Mouse (Mus musculus): Measurements from ENCODE around the gene Lasp1. TPM values are rescaled to one million over a fixed set of nuclear protein-coding genes. Genes with fewer than 3 reads are reported as not detected.
A peak's percentile ranks its signal among the peaks of the same experiment; 100 is the strongest.

Gene Lasp1
- total RNA-seq (2017): 257 and 315 TPM in 2 replicates

DNA sequence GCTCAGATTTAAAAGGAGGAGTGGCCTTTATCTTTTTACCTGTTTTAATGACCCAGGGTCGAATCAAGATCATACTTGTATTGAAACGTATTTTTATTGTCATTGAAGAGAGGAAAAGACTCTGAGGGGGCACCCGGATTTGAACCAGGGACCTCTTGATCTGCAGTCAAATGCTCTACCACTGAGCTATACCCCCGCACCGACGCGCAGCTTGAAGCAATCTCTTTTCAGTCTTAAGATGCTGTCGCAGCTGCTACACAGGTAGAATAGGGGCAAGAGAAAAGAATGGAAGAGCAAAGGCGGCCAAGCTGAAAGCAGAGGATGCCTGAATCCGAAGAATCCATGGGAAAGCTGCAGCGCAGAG lies at the start of gene Lasp1:
Gene Lasp1, plus strand, starts transcription at position 219 of the 364 bp plus-strand sequence.
- ATAC-seq (ENCODE audit: extremely low read depth, insufficient number of reproducible peaks, low FRiP score, poor library complexity, severe bottlenecking): peak; percentile 33; the same call in 1 of the 2 replicates

DNA sequence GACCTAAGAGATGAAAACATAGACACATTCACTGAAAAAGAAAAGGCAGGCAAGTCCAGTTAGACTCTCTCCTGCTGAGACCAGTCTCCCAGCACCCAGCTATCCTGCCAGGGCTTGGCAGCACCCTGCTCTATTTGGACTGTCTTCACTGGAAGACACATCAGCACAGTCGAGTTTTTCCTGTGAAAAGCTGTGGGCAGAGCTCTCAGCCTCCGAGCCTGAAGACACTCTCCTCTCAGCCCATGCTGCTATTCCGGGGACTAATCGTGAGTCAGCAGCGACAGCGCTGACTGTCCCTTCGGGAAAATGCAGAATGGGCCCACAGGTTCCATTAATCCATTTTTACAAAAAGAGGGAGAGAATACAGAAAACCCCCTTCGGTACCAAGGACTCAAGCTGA lies 45.5 kb upstream of the Lasp1 start:
- no peak for ATAC-seq (ENCODE audit: extremely low read depth, insufficient number of reproducible peaks, low FRiP score, poor library complexity, severe bottlenecking)

DNA sequence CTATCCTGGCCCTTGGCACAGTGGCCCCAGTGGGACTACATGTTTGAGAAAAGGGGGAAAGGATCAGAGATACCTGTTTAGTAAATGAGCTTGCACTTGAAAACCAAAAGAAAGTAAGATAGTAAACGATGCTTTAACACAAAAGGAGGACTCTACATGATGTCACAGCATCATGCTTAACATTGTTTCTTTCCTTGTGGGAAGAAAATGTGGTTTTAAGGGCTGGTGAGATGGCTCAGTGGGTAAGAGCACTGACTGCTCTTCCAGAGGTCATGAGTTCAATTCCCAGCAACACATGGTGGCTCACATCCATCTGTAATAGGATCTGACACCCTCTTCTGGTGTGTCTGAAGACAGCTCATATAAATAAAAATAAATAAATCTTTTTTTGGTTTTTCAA lies 40.7 kb upstream of the Lasp1 start:
- ATAC-seq (ENCODE audit: extremely low read depth, insufficient number of reproducible peaks, low FRiP score, poor library complexity, severe bottlenecking): no peak

DNA sequence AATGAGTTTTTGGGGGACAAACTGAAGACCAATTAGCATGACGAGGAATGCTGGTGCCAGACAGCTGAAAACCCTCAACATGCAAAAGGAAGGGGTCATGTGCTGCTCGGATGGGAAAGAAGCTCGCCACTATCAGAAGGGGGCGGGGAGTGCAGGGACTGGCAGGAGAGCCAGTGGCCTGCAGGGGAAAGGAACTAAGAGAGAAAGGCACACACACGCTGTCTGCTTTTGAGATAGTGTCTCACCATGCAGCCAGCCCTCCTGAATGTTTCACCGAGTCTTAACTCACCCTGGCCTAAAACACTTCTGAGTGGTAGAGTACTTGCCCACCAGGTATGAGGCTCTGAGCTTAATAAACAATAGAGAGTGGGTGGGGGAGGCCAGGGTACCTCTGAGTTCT lies 39.9 kb upstream of the Lasp1 start:
- ATAC-seq (ENCODE audit: extremely low read depth, insufficient number of reproducible peaks, low FRiP score, poor library complexity, severe bottlenecking): no peak

DNA sequence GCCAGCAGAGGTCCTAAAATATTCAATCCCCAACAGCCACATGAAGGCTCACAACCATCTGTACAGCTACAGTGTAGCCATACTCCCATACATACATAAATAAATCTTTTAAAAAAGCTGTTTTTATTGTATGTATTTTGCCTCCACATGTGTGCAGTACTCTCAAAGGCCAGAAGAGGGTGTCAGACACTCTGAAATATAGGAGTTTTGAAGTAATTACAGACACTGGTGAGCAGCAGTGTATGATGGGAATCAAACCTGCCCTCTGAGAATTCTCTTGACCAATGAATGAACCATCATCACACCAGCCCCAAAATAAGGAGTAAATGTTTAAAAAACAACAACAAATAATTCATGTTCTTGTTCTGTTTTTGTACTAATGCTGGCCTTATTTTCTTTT lies 37.2 kb upstream of the Lasp1 start:
- ATAC-seq (ENCODE audit: extremely low read depth, insufficient number of reproducible peaks, low FRiP score, poor library complexity, severe bottlenecking): no peak

DNA sequence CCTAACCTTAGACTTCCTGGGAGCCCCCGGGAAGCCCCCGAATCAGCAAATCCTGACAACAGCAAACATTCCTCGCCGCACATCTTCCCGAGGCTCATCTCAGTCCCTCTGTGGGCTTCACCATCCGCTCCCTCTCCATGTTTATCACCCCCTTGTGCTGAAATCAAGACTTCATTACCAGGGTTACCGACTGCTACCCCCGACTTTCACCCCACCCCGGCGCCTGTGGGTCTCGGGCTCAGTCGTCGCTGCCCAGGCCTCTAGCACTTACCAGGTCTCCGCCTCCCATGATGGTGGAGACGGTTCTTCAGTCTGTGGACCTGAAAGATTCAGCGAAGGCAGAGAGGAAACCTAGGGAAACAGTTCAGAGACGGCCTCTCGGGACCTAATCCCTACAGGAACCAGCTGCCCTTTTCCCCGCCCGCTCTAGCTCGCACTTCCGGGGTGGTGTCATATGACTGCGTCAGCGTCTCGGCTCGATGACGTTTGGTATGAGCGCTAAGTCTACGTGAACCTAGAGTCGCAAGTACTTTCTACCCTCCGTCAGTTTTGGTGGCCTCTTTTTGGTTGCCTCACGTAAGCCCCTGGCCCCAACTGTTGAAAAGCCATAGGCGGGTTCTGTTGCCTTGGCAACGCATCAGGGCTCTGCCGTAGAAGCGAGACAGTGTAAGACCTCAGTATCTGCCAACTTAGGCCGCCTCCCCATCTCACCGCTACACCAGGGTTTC lies 32.5 kb upstream of the Lasp1 start, which contains the start of gene Cwc25:
Gene Cwc25, minus strand, starts transcription at position 403 of the 728 bp plus-strand sequence.
- ATAC-seq (ENCODE audit: extremely low read depth, insufficient number of reproducible peaks, low FRiP score, poor library complexity, severe bottlenecking): peak; percentile 94

GRCm38 (mm10) chr11:97769704-97770103 lies 29.1 kb upstream of the Lasp1 start:
- no peak for ATAC-seq (ENCODE audit: extremely low read depth, insufficient number of reproducible peaks, low FRiP score, poor library complexity, severe bottlenecking)

GRCm38 (mm10) chr11:97771410-97771809 lies 27.4 kb upstream of the Lasp1 start:
- peak; percentile 42; the same call in 1 of the 2 replicates for ATAC-seq (ENCODE audit: extremely low read depth, insufficient number of reproducible peaks, low FRiP score, poor library complexity, severe bottlenecking)

DNA sequence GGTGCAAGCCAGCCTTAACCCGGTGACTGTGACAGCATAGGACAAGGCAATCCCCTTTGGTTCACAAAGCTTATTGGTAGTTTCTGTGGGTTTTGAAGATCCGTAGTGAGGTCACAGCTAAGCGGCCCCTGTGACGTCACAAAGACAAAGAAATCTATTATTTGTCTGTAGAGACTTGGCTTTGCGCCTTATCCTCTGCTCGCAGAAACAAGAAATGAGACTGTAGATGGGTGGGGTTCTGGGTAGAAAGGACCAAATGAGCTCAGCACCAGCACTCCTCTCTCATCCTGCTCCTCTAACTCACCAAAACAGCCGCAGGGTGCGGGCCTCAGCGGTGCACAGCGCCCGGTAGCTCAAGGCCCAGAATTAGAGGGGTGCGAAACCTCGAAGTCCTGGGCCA lies 23.6 kb upstream of the Lasp1 start:
- no peak for ATAC-seq (ENCODE audit: extremely low read depth, insufficient number of reproducible peaks, low FRiP score, poor library complexity, severe bottlenecking)

GRCm38 (mm10) chr11:97775808-97776496 lies 22.8 kb upstream of the Lasp1 start, which contains the start of gene 1700001P01Rik:
1700001P01Rik (minus strand) TSS chr11:97775918.
- ATAC-seq (ENCODE audit: extremely low read depth, insufficient number of reproducible peaks, low FRiP score, poor library complexity, severe bottlenecking): no peak

DNA sequence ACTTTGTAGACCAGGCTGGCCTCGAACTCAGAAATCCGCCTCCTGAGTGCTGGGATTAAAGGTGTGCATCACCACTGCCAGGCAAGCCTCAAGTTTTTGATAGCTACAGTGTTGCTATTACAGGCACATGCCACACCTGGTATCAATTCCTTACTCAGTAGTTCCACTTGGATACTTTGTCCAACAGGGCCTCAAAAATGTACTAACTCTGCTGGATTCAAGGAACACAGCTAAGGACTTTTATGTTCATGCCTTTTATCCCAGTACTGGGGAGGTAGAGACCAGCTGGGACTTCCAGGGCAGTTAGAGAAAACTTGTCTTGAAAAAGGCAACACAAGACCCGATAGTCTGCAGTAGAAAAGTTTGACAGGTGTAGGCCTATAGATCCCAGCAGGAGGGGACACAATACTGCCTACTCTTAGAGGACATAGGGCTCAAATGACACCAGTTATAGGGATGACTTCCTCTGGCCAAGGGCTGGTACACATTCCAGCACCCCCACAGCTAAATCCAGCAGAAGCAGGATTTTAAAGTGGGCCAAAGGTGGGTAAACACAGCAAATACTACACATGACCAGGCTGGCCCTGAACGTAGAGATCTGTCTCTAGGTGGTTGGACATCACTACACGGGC lies 22.2 kb upstream of the Lasp1 start:
- no peak for ATAC-seq (ENCODE audit: extremely low read depth, insufficient number of reproducible peaks, low FRiP score, poor library complexity, severe bottlenecking)

DNA sequence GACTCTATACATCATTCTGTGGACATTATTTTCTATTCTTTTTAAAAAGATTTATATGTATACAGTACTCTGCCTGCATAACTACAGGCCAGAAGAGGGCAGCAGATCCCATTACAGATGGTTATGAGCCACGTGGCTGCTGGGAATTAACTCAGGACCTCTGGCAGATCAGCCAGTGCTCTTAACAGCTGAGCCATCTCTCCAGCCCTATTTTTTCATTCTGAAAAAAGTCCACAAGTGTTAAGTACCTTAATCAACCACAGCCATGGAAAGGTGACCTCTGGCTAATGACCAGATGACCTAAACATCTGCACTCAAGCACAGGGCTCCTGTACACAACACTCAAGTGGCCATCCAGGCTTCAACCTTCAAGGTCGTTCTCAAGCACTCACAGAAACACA lies 21.7 kb upstream of the Lasp1 start:
- ATAC-seq (ENCODE audit: extremely low read depth, insufficient number of reproducible peaks, low FRiP score, poor library complexity, severe bottlenecking): no peak

DNA sequence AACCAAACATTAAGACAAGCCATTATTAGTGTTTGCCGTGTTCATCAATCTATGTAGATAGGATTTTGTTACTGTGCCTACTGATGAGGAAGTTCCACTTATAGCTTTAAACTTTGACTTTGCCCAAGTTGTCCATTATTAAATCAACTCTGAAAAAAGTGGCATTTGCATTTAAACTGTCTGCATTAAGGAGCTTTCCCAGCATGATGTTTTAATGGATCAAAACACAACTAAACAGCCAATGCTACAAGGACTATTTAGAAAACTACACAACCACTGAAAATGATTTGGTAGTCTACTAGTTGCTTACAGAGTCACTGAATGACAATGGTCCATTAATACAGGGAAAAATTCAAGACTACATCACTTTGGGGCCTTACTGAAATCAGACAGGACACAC lies 19.9 kb upstream of the Lasp1 start:
- ATAC-seq (ENCODE audit: extremely low read depth, insufficient number of reproducible peaks, low FRiP score, poor library complexity, severe bottlenecking): no peak

- ATAC-seq (ENCODE audit: extremely low read depth, insufficient number of reproducible peaks, low FRiP score, poor library complexity, severe bottlenecking): no peak
These were observed 18.7 kb upstream of the Lasp1 start for GRCm38 (mm10) chr11:97779968-97780701.

DNA sequence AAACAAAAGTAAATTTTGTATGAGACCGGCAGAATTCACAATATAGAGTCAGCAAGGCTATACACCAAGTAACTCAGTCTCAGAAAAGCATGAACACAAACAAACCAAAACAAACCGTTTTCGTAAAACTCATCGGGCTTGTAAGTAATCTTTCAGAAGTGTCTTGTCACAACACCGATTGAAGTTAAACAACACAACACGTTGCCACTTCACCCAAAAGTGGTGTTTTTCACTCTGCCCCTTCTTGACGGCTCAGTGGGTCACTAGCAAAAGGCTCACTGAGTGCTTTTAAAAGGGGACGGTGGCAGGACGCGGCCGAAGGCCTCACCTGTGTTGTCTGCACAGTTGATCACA lies 17.3 kb upstream of the Lasp1 start:
- ATAC-seq (ENCODE audit: extremely low read depth, insufficient number of reproducible peaks, low FRiP score, poor library complexity, severe bottlenecking): no peak

DNA sequence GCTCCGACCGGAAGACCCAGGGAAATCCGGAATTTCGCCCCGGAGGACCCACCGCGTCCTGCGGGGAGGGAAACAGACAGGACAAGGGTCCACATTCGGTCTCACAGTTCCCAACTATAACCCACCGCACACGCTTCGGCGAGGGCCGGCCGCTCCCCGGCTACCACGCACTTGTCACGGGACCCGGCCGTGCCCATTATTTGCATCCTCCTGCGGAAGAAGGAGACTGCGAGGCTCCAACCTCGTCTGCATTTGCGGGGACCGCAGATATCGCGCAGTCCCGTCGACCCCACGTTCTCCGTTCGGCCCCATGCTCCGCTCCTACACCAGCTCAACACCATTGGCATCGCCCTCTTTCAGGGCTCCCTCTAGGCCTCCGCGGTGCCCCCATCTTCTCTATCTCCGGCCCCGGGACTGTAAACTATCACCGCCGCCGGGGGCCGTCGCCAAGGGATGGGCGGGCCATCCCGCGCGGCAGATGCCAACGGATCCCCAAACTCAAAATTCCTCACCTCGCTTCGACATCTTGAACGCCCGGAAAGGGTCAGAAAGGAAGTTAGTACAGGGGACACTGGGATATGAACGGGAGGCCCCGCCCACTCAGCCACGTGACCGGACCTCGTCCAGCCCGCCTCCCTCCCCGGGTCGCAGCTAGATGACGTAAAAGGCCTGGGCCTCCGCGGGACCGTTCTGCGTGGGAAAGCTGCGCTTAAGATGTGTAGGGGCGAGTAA lies 16.8 kb upstream of the Lasp1 start, which contains the start of gene Rpl23:
Gene Rpl23, minus strand, starts transcription at position 606 of the 732 bp plus-strand sequence.
- ATAC-seq (ENCODE audit: extremely low read depth, insufficient number of reproducible peaks, low FRiP score, poor library complexity, severe bottlenecking): peak; percentile 93

DNA sequence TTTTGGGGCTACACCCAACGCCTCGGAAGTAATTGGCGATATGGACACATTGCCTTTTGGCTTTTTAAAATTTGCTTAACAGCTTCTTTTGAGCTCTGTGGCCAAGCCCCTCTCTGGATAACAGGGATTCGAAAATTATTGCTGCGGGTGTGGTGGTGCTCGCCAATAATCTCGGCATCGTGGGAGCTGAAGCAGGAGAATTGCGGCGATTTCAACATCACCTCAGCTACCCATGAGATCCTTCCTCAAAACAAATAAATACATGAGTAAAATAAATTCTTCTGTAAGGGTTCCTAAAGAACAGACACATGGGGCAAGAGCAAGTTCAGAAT lies 16.3 kb upstream of the Lasp1 start:
- ATAC-seq (ENCODE audit: extremely low read depth, insufficient number of reproducible peaks, low FRiP score, poor library complexity, severe bottlenecking): no peak

DNA sequence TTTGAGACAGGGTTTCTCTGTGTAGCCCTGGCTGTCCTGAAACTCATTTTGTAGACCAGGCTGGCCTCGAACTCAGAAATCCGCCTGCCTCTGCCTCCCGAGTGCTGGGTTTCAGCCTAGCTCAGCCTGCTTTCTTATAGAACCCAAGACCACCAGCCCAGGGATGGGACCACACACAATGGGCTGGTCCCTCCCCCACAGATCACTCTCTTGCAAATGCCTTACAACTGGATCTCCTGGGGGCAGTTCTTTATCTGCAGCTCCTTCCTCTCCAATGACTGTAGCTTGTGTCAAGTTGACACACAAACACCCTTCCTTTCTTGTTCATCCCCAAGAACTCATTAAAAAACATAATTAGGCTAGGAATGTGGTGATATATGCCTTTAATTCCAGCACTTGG lies 10.8 kb upstream of the Lasp1 start:
- no peak for ATAC-seq (ENCODE audit: extremely low read depth, insufficient number of reproducible peaks, low FRiP score, poor library complexity, severe bottlenecking)

GRCm38 (mm10) chr11:97789727-97790126 lies 9.1 kb upstream of the Lasp1 start:
- ATAC-seq (ENCODE audit: extremely low read depth, insufficient number of reproducible peaks, low FRiP score, poor library complexity, severe bottlenecking): no peak

Data from neutrophil, adult 5-6 weeks (primary cell).